Mouse (Mus musculus): Measurements from ENCODE around the gene Rmdn2.

- TF ChIP-seq CTCF (IDR thresholded peaks at IDR 0.05; ENCODE audit: extremely low read depth, insufficient read length, insufficient replicate concordance, low read depth, low read length) (no peak), POLR2A (IDR thresholded peaks at IDR 0.05; ENCODE audit: low read depth, low read length) (no peak)
Observed at GRCm38 (mm10) chr17:79622050-79622449, 10.4 kb downstream of the Rmdn2 start.

Measured in small intestine, adult 2 months (tissue).